Mouse (Mus musculus) CH12.LX (cell line): ENCODE measurements around the gene Fkbp7.

ENCODE experiments used
- CHD1 ChIP-seq: IDR thresholded peaks from 2 replicates; pipeline ENCODE4 v1.6.1; 2012; ENCODE audit warnings: low read depth, low read length, improper control_type of control experiment, inconsistent platforms
- CTCF ChIP-seq, 2 experiments: IDR thresholded peaks in 1 of 2; conservative IDR thresholded peaks in 1 of 2; 2 replicates each; pipeline ENCODE4 v1.5.1; 2011 to 2012; ENCODE audit warnings: low read depth in 2 of 2, low read length in 2 of 2, improper control_type of control experiment in 1 of 2, inconsistent platforms in 1 of 2, mild to moderate bottlenecking in 1 of 2, moderate library complexity in 1 of 2
- E2F4 ChIP-seq: IDR thresholded peaks from 2 replicates; pipeline ENCODE4 v1.6.1; 2011; ENCODE audit warnings: low read depth, low read length, improper control_type of control experiment; ENCODE audit not compliant: insufficient replicate concordance
- EP300 ChIP-seq: IDR thresholded peaks from 2 replicates; pipeline ENCODE4 v1.6.1; 2011; ENCODE audit warnings: low read length, improper control_type of control experiment
- JUND ChIP-seq: conservative IDR thresholded peaks from 2 replicates; pipeline ENCODE4 v1.6.1; 2011; ENCODE audit warnings: low read depth, low read length, improper control_type of control experiment
- POLR2A ChIP-seq: IDR thresholded peaks from 2 replicates; pipeline ENCODE4 v1.6.1; 2011; ENCODE audit warnings: low read depth, mild to moderate bottlenecking, improper control_type of control experiment, low read length
- RAD21 ChIP-seq: IDR thresholded peaks from 2 replicates; pipeline ENCODE4 v1.6.1; 2011; ENCODE audit warnings: low read depth, mild to moderate bottlenecking, low read length, improper control_type of control experiment, moderate library complexity
- TCF12 ChIP-seq: IDR thresholded peaks from 2 replicates; pipeline ENCODE4 v1.6.1; 2014; ENCODE audit warnings: low read depth, mild to moderate bottlenecking, inconsistent platforms, low read length, improper control_type of control experiment
- USF1 ChIP-seq: IDR thresholded peaks from 2 replicates; pipeline ENCODE4 v1.6.1; 2014; ENCODE audit warnings: low read depth, mild to moderate bottlenecking, inconsistent platforms, low read length, improper control_type of control experiment
- USF2 ChIP-seq: conservative IDR thresholded peaks from 2 replicates; pipeline ENCODE4 v1.6.1; 2011; ENCODE audit warnings: low read depth, low read length, improper control_type of control experiment
- ZC3H11A ChIP-seq: IDR thresholded peaks from 2 replicates; pipeline ENCODE4 v1.6.1; 2012; ENCODE audit warnings: low read depth, mild to moderate bottlenecking, inconsistent platforms, low read length, improper control_type of control experiment
- ZMIZ1 ChIP-seq: IDR thresholded peaks from 2 replicates; pipeline ENCODE4 v1.6.1; 2012; ENCODE audit warnings: low read depth, mild to moderate bottlenecking, inconsistent platforms, low read length, improper control_type of control experiment

- TF ChIP-seq POLR2A (no peak), USF1 (no peak), RAD21 (no peak), CTCF (conservative IDR thresholded peaks at IDR 0.05 in 1 of 2, IDR thresholded peaks at IDR 0.05 in 1 of 2; ENCODE audit: low read depth in 2 of 2, low read length in 2 of 2) (no peak), ZMIZ1 (no peak), TCF12 (no peak), EP300 (no peak), CHD1 (no peak), USF2 (no peak), JUND (no peak), E2F4 (no peak), ZC3H11A (no peak)
Observed at GRCm38 (mm10) chr2:76671641-76672040, 1.3 kb downstream of the Fkbp7 start.
